Mouse (Mus musculus): ENCODE results near the gene Igf1r. TPM values are rescaled to one million over a fixed set of nuclear protein-coding genes. Genes with fewer than 3 reads are reported as not detected.

Gene Igf1r
- polyA plus RNA-seq, 1 experiment from 2014 or later, result 27.8 TPM

DNA sequence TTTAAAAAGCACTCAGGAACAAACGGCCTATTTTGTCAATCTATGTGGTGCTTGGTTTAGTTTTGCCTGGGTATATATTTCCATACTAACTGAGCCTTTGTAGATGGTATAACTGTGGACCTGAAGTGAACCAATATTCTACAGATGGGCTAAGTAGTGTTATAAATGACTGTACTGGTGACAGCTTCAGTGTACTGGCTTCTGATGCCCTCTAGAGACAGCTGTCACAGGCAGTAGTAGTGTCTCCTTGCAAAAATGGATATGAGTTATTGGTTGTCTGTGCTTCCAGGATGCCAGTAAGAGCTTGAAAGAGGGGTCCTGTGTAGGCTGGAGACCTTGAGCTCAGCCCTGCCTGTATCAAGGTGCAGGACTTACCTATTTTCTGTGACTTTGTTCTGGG is 227.0 kb downstream of the Igf1r start:
- Histone ChIP-seq H3K4me1 (peaks cover 12% of the 10 kb centered on the region), H3K4me2 (no peak overlapping the region), H3K4me3 (no peak overlapping the region), H3K27me3 (replicated peaks) (no peaks in the 10 kb centered on the region), H3K9ac (no peak overlapping the region), H3K36me3 (replicated peaks) (peaks cover 4% of the 10 kb centered on the region; the same call in 1 of the 2 replicates), H3K27ac (no peak overlapping the region), H3K9me3 (no peaks in the 10 kb centered on the region)
- ATAC-seq (replicated peaks), result no peak
- WGBS, result 98% methylated on average over 1 of the region's 1 CpGs

DNA sequence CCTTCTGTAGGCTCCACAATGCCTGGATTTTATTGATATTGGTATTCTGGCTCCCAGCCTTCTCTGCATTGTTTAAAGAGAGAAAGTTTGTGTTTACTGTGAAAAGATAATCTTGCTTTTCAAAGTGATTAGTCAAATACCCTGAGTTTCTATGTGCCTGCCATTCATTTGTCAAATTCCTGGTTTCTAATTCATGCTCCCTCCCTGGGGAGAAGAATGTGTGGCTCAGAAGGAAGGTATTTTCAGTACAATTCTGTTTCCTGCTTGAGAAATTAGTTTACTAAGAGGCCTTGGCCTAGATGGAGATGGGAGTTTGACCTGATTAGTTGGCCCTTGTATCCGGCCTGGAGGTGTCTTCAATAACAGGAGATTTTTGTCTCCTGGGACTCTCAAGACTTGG is 228.5 kb downstream of the Igf1r start:
- no peak overlapping the region for H3K27ac ChIP-seq
- no peak overlapping the region for H3K9ac ChIP-seq
- 45% methylated on average over 1 of the region's 1 CpGs for WGBS
- H3K4me1 ChIP-seq, result peaks cover 9% of the 10 kb centered on the region
- no peak overlapping the region for H3K4me3 ChIP-seq
- no peaks in the 10 kb centered on the region for H3K9me3 ChIP-seq
- ATAC-seq (replicated peaks), result no peak
- H3K4me2 ChIP-seq, result no peak overlapping the region
- H3K36me3 ChIP-seq (replicated peaks), result peaks cover 12% of the 10 kb centered on the region; the same call in 1 of the 2 replicates
- no peaks in the 10 kb centered on the region for H3K27me3 ChIP-seq (replicated peaks)

DNA sequence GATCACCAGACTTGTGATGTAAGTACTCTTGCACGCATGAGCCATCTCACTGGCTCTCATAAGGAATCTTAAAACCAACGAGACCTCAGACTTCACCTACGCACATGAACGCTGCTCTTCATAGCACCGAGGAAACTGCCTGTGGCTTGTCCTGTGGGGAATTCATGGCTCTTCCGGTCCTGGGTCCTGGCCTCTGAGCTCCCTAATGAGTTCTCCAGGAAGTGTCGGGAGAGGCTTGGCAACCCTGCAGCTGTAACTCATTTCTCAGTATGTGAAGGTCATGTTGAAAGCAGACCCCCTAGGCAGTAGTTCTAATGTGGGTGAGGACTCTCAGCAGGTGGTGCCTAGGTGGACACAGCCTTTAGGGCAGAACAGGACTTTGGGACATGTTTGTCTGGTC is 229.4 kb downstream of the Igf1r start:
- H3K9me3 ChIP-seq, result no peaks in the 10 kb centered on the region
- no peak for ATAC-seq (replicated peaks)
- no peak overlapping the region for H3K27ac ChIP-seq
- H3K27me3 ChIP-seq (replicated peaks), result no peaks in the 10 kb centered on the region
- H3K36me3 ChIP-seq (replicated peaks), result peaks cover 12% of the 10 kb centered on the region; the same call in 1 of the 2 replicates
- no peak overlapping the region for H3K4me2 ChIP-seq
- no peak overlapping the region for H3K4me3 ChIP-seq
- peaks cover 9% of the 10 kb centered on the region for H3K4me1 ChIP-seq
- no peak overlapping the region for H3K9ac ChIP-seq
- 85% methylated on average over 7 of the region's 7 CpGs for WGBS

DNA sequence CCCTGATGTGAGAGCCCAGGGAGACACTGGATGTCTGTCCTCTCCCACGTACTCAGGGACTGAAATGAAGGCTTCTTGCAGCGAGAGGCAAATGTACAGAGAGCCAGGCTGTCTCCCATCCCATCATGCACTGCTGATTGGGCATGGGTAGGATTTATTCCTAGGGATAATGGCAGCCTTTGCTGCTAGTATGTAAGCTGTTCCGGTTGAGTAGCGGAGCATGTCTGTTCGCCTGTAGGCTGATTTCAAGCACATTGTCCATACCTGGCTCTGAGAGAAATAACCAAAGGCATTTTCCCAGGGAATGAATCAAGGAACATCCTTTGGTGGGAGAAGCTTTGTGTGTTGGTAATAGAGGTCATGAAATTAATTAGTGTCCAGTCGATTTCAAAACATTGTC is 230.1 kb downstream of the Igf1r start:
- no peak overlapping the region for H3K4me3 ChIP-seq
- no peak overlapping the region for H3K9ac ChIP-seq
- H3K36me3 ChIP-seq (replicated peaks), result peaks cover 12% of the 10 kb centered on the region; the same call in 1 of the 2 replicates
- WGBS, result 59% methylated on average over 6 of the region's 6 CpGs
- no peaks in the 10 kb centered on the region for H3K27me3 ChIP-seq (replicated peaks)
- 0 out of 2 replicates have a peak, but pooled peaks have one; percentile 45 for ATAC-seq (replicated peaks)
- H3K4me2 ChIP-seq, result no peak overlapping the region
- H3K9me3 ChIP-seq, result no peaks in the 10 kb centered on the region
- peaks cover 9% of the 10 kb centered on the region for H3K4me1 ChIP-seq
- peak overlapping the region; percentile 10; the same call in 1 of the 2 replicates for H3K27ac ChIP-seq

DNA sequence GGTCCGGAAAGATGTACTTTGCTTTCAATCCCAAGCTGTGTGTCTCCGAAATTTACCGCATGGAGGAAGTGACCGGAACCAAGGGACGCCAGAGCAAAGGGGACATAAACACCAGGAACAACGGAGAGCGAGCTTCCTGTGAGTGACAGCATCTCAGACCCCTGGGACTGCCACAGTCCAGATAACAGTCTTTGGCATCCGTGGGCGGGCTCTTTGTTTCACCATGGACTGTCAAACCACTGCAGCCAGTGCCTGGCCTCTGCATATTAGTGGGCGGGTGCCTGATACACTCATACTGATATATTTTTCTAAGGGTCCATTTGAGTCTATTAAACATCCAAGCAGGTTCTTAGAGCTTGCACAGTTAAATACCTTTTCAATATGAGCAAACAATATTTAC is 230.8 kb downstream of the Igf1r start:
- H3K9ac ChIP-seq, result no peak overlapping the region
- 0 out of 2 replicates have a peak overlapping the region, but pooled peaks have one; percentile 10 for H3K27ac ChIP-seq
- WGBS, result 69% methylated on average over 10 of the region's 10 CpGs
- ATAC-seq (replicated peaks), result no peak
- peaks cover 9% of the 10 kb centered on the region for H3K4me1 ChIP-seq
- H3K4me3 ChIP-seq, result no peak overlapping the region
- no peaks in the 10 kb centered on the region for H3K27me3 ChIP-seq (replicated peaks)
- no peaks in the 10 kb centered on the region for H3K9me3 ChIP-seq
- H3K4me2 ChIP-seq, result no peak overlapping the region
- H3K36me3 ChIP-seq (replicated peaks), result peaks cover 14% of the 10 kb centered on the region; the same call in 1 of the 2 replicates

DNA sequence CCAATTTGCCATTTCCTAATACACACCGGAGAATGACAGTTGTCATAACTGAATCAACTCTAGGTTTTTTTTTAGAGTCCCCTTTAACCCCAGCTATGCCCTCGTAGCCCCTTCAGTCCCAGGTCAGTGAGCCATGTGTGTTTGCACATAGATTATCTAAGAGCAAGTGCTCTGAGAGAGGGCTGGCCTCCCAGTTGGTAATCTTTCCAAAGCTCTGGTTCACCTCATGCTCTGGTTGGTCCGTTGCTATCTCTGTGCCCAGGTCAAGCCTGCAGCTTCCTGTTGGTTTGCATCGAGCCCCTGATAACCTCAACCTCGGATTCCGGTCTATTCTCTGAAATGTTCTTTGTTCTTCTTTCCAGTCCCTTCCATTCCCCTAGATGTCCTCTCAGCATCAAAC is 236.6 kb downstream of the Igf1r start:
- Histone ChIP-seq H3K4me3 (no peak overlapping the region), H3K9me3 (no peaks in the 10 kb centered on the region), H3K4me1 (no peaks in the 10 kb centered on the region), H3K27ac (no peak overlapping the region), H3K36me3 (replicated peaks) (peaks cover 36% of the 10 kb centered on the region), H3K27me3 (replicated peaks) (no peaks in the 10 kb centered on the region), H3K9ac (no peak overlapping the region), H3K4me2 (no peak overlapping the region)
- 84% methylated on average over 6 of the region's 6 CpGs for WGBS
- ATAC-seq (replicated peaks), result no peak

DNA sequence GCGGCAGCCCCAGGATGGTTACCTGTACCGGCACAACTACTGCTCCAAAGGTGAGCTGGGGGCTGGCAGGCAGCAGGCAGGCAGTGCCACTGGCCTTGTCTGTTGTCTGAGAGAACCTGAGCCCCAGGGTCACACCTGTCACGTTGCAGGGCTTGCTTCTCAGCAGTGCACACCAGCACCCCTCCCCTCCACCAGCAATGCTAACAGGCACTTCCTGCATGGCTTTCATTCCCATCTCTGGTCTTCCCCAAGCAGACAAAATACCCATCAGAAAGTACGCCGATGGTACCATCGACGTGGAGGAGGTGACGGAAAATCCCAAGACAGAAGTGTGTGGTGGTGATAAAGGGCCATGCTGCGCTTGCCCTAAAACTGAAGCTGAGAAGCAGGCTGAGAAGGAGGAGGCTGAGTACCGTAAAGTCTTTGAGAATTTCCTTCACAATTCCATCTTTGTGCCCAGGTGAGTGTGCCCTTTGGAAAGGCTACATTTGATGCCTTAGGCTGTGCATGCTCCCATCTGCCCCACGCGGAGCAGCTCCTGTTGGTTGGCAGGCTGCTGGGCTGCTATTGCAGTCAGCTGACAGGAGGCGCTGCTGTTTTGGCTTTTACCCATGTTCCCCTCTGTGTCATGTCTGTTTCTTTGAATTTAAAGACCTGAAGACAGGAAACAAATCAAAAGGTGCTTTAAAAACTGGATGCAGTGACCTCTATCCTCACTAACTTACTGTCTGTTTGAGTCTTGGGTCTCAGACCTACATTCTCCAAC is 237.2 kb downstream of the Igf1r start:
- no peaks in the 10 kb centered on the region for H3K9me3 ChIP-seq
- no peaks in the 10 kb centered on the region for H3K27me3 ChIP-seq (replicated peaks)
- H3K9ac ChIP-seq, result no peak overlapping the region
- no peak overlapping the region for H3K4me3 ChIP-seq
- H3K4me2 ChIP-seq, result no peak overlapping the region
- H3K4me1 ChIP-seq, result no peaks in the 10 kb centered on the region
- H3K27ac ChIP-seq, result no peak overlapping the region
- peaks cover 37% of the 10 kb centered on the region for H3K36me3 ChIP-seq (replicated peaks)
- WGBS, result 93% methylated on average over 13 of the region's 13 CpGs
- ATAC-seq (replicated peaks), result no peak

DNA sequence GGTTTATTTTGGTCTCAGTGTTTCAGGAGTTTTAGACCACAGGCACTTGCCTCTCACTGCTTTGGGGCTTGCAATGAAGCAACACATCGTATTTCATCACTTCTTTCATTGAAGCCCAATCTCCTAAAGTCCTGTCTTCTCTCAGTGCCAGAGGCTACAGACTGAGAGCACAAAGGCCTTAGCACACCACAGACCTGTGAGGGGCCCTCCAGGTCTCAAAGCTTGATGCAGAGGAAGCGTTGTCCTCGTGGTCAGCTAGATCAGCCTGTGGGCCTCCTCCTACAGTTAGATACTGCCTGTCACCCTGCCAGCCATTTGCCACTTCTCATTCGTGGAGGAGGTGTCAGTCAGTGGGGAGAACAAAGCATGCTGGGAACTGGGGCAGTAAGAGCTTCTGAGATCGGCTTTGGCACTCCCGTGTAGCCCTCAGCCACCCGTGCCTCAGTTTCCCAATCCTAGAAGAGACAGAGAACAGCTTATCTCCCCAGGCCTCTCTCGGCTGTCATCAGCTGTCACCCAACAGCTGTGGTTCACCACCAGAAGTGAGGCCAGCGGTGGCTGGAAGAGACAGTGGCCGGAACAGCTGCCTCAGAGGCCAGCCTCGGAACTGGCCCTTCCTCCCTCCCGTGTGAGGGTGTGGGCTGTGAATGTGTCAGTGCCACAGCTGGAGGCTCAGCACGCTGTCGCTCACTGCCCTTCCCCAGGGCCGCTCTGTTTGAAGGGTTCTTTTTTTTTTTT is 241.5 kb downstream of the Igf1r start:
- no peak for ATAC-seq (replicated peaks)
- H3K9ac ChIP-seq, result no peak overlapping the region
- no peaks in the 10 kb centered on the region for H3K27me3 ChIP-seq (replicated peaks)
- no peak overlapping the region for H3K4me2 ChIP-seq
- H3K36me3 ChIP-seq (replicated peaks), result peaks cover 38% of the 10 kb centered on the region
- H3K9me3 ChIP-seq, result no peaks in the 10 kb centered on the region
- 91% methylated on average over 15 of the region's 15 CpGs for WGBS
- no peak overlapping the region for H3K4me3 ChIP-seq
- H3K27ac ChIP-seq, result no peak overlapping the region
- no peaks in the 10 kb centered on the region for H3K4me1 ChIP-seq

DNA sequence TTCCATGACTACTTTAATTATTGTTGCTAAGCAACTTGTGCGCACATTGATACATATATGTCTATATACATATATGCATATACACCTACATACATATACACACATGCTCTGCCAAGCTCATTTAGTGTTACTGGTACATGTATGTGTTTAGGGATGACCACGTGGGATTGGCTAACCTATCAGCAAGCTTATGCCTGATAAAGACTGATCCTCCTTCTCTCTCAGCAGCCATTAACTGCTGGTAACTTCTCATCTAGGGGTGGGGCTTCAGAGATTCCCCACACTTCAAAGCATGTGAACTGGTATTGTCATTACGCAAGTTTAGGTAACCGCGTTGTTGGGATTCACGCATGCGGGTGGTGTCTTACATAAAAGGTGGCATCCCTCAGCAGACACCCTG is 247.0 kb downstream of the Igf1r start:
- Histone ChIP-seq H3K36me3 (replicated peaks) (peaks cover 20% of the 10 kb centered on the region), H3K9me3 (no peaks in the 10 kb centered on the region), H3K27ac (no peak overlapping the region), H3K4me2 (no peak overlapping the region), H3K4me1 (no peaks in the 10 kb centered on the region), H3K27me3 (replicated peaks) (no peaks in the 10 kb centered on the region), H3K9ac (no peak overlapping the region), H3K4me3 (no peak overlapping the region)
- 97% methylated on average over 7 of the region's 7 CpGs for WGBS
- no peak for ATAC-seq (replicated peaks)

DNA sequence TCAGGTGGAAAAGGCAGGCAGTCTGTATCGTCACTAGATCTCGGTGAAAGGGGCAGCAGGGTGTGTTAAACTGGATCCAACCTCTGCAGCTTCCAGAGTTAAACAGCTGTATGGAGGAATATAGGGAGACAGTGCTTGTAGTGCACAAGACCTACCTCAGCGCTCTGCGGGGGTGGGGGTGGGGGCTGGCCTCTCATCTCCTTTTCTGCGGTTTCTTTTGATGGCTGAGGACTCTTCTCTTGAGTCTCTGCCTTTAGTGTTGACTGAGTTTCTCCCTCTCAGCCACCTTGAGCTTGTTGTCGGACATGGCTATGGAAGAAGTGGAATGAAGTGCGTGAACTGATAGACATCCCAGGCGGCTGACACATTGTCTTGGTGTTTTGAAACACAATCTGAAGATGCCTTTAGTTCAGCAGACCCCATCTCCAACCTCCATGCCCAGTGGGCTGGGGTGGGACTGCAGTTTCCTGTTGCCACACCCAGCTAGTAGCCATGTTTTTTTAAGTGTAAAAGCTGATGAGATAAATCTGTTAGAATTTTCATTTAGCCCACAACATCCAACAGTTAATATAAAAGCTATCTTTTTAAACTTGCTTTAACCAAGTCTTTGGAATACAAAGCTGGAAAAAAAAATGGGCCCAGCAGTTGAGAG is 253.3 kb downstream of the Igf1r start:
- H3K36me3 ChIP-seq (replicated peaks), result peaks cover 21% of the 10 kb centered on the region; the same call in 1 of the 2 replicates

DNA sequence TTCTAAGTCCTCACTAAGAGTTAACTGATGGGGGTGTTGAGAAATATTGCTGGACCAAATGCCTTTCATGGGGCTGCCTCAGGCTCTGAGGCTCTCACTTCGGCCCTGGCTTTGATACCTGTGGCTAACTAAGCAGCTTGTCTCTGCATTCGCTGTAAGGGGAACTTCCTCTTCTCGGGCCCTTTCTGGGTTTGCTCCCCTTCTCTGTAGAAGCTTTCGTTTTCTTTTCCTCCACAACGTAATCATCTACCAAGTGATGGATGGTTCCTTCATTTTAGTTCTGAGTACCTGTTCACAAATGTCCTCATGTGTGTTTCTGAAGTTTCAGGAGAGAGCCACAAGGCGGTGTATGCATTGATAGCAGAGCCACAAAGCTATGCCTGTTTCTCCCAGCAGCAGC is 256.4 kb downstream of the Igf1r start:
- Histone ChIP-seq H3K9me3 (no peaks in the 10 kb centered on the region), H3K4me2 (no peak overlapping the region), H3K9ac (no peak overlapping the region), H3K4me3 (no peak overlapping the region), H3K36me3 (replicated peaks) (peaks cover 25% of the 10 kb centered on the region; the same call in 1 of the 2 replicates), H3K4me1 (no peaks in the 10 kb centered on the region), H3K27me3 (replicated peaks) (no peaks in the 10 kb centered on the region), H3K27ac (no peak overlapping the region)
- no peak for ATAC-seq (replicated peaks)
- 97% methylated on average over 6 of the region's 6 CpGs for WGBS

More for the DNA sequence above, 253.3 kb downstream of the Igf1r start:
- no peaks in the 10 kb centered on the region for H3K9me3 ChIP-seq
- ATAC-seq (replicated peaks), result no peak
- WGBS, result 94% methylated on average over 8 of the region's 8 CpGs
- H3K9ac ChIP-seq, result no peak overlapping the region
- no peak overlapping the region for H3K27ac ChIP-seq
- no peak overlapping the region for H3K4me3 ChIP-seq
- no peaks in the 10 kb centered on the region for H3K4me1 ChIP-seq
- no peaks in the 10 kb centered on the region for H3K27me3 ChIP-seq (replicated peaks)
- H3K4me2 ChIP-seq, result no peak overlapping the region

DNA sequence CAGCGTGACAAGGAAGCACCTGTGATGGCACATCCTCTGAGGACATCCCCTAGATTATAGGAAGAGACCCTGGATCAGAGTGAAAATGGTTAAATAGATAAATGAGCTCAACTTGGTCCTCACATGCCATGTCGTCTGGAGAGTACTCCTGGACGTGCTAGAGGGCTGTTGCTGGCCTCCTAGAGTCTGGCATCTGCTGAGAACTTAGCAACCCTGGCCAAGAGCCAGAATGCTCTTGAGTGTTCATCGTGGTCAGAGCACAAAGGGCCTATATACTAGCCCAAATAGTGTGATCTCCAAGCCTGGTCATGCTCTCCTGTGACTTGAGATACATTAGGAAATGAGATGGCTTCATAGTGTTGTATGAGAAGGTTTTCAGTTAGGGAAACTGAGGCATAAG is 257.8 kb downstream of the Igf1r start:
- no peak overlapping the region for H3K9ac ChIP-seq
- no peak overlapping the region for H3K4me2 ChIP-seq
- H3K9me3 ChIP-seq, result no peaks in the 10 kb centered on the region
- WGBS, result 64% methylated on average over 4 of the region's 4 CpGs
- H3K27me3 ChIP-seq (replicated peaks), result no peaks in the 10 kb centered on the region
- peaks cover 29% of the 10 kb centered on the region; the same call in 1 of the 2 replicates for H3K36me3 ChIP-seq (replicated peaks)
- no peaks in the 10 kb centered on the region for H3K4me1 ChIP-seq
- ATAC-seq (replicated peaks), result no peak
- H3K27ac ChIP-seq, result no peak overlapping the region
- no peak overlapping the region for H3K4me3 ChIP-seq

Data from midbrain, embryonic 15.5 days (tissue).